Mouse (Mus musculus): ENCODE results near the gene Trappc6a.

DNA sequence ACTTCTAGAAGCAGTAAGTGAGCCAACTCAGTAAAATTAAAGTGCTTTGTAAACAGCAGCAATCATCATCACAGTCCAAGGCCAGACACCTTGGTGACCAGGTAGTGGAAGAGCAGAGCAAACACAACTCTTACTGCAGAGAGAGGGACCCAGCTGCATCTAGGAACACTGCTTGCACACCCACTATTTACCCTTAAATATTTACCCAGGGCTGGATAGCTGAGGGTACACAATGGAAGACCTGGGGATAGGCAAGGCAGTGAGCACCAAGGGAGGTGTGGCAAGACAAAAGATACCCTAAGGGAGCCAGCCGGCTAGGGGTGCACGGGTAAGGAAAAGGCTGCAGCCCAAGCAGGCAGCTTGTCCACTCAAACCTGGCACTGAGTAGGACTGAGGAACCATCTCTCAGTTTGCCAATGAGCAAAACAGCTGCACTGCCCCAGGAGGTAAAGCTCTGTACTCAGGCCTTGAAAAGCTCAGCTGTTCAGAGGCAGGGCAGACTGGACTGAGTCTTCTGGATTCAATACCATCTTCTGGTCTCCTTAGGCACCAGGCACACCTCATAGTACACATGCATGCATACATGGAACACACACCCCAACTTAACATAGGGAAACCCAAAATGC, 39.3 kb downstream of the Trappc6a start:
- TF ChIP-seq POLR2A (IDR thresholded peaks at IDR 0.05; ENCODE audit: insufficient read depth, low read depth, low read length) (no peak), CTCF (IDR thresholded peaks at IDR 0.05) (no peak)

All from heart, adult 2 months (tissue).